In genomic region chr3:95920532-95920931, GRCm38 (mm10) we compare ENCODE assay signal across 2 mouse cellular contexts. TPM values are rescaled to one million over a fixed set of nuclear protein-coding genes. Genes with fewer than 3 reads are reported as not detected.
"Had no signal": no experiment of that assay in that cellular context is flagged by ENCODE, and none has a peak within 500 bp of the region (broad histone marks: within the 10 kb centered on the region; RNA-seq: fewer than 3 reads in every experiment).

No protein-coding gene starts in this region.

RNA-seq across cellular contexts. Expression of gene Car14, which starts 16.0 kb away (rescaled TPM):
- total RNA-seq: hematopoietic stem cell, adult 5-6 weeks had no signal
- polyA plus RNA-seq: inflammation-experienced regulatory T-cells, adult 6 months had no signal
